Mouse (Mus musculus): ENCODE measurements around the gene Nupr1l. TPM values are rescaled to one million over a fixed set of nuclear protein-coding genes. Genes with fewer than 3 reads are reported as not detected.
"Not testable (repeated sequence)": the region's sequence is repeated elsewhere in the genome, so short reads cannot be mapped to it uniquely, and the experiment has no call there.

Gene Nupr1l
- polyA plus RNA-seq, 1 experiment from 2014 or later: 3.8 TPM

- no peaks in the 10 kb centered on the region for H3K27me3 ChIP-seq (ENCODE audit: control insufficient read depth, insufficient read depth, low read length)
- H3K4me2 ChIP-seq (replicated peaks): no peak overlapping the region
- no peaks in the 10 kb centered on the region for H3K4me1 ChIP-seq (replicated peaks; ENCODE audit: control insufficient read depth, insufficient read depth, low read length)
- no peak for ATAC-seq (ENCODE audit: low FRiP score)
- no peak overlapping the region for H3K27ac ChIP-seq
- no peak overlapping the region for H3K9ac ChIP-seq
- DNase-seq (ENCODE audit: low spot score): no peak
- H3K9me3 ChIP-seq (ENCODE audit: control insufficient read depth, low read length): no peaks in the 10 kb centered on the region
- H3K36me3 ChIP-seq (replicated peaks; ENCODE audit: control insufficient read depth, insufficient read depth): no peaks in the 10 kb centered on the region
- no peak overlapping the region for H3K4me3 ChIP-seq (replicated peaks; ENCODE audit: low read length)
- 45% methylated on average over 9 of the region's 9 CpGs for WGBS
Measured at GRCm38 (mm10) chr5:129929924-129930855, 21.9 kb downstream of the Nupr1l start.

- DNase-seq (ENCODE audit: low spot score): no peak
- Histone ChIP-seq H3K4me1 (replicated peaks; ENCODE audit: control insufficient read depth, insufficient read depth, low read length) (no peaks in the 10 kb centered on the region), H3K27ac (no peak overlapping the region), H3K36me3 (replicated peaks; ENCODE audit: control insufficient read depth, insufficient read depth) (no peaks in the 10 kb centered on the region), H3K27me3 (ENCODE audit: control insufficient read depth, insufficient read depth, low read length) (no peaks in the 10 kb centered on the region), H3K9ac (no peak overlapping the region), H3K9me3 (ENCODE audit: control insufficient read depth, low read length) (no peaks in the 10 kb centered on the region), H3K4me2 (replicated peaks) (no peak overlapping the region), H3K4me3 (replicated peaks; ENCODE audit: low read length) (no peak overlapping the region)
- WGBS: 45% methylated on average over 4 of the region's 4 CpGs
- ATAC-seq (ENCODE audit: low FRiP score): no peak
Measured at GRCm38 (mm10) chr5:129936941-129937340, 28.6 kb downstream of the Nupr1l start.

GRCm38 (mm10) chr5:129940281-129940680 is 31.9 kb downstream of the Nupr1l start:
- ATAC-seq (ENCODE audit: low FRiP score): no peak
- H3K36me3 ChIP-seq (replicated peaks; ENCODE audit: control insufficient read depth, insufficient read depth): no peaks in the 10 kb centered on the region; the same call in 1 of the 2 replicates
- WGBS: 73% methylated on average over 2 of the region's 2 CpGs
- H3K9me3 ChIP-seq (ENCODE audit: control insufficient read depth, low read length): no peaks in the 10 kb centered on the region
- no peak overlapping the region for H3K9ac ChIP-seq
- H3K4me2 ChIP-seq (replicated peaks): no peak overlapping the region
- peaks cover 6% of the 10 kb centered on the region for H3K4me1 ChIP-seq (replicated peaks; ENCODE audit: control insufficient read depth, insufficient read depth, low read length)
- H3K4me3 ChIP-seq (replicated peaks; ENCODE audit: low read length): no peak overlapping the region
- no peaks in the 10 kb centered on the region for H3K27me3 ChIP-seq (ENCODE audit: control insufficient read depth, insufficient read depth, low read length)
- no peak overlapping the region for H3K27ac ChIP-seq
- no peak for DNase-seq (ENCODE audit: low spot score)

GRCm38 (mm10) chr5:129940736-129941494 is 32.6 kb downstream of the Nupr1l start:
- peaks cover 6% of the 10 kb centered on the region for H3K4me1 ChIP-seq (replicated peaks; ENCODE audit: control insufficient read depth, insufficient read depth, low read length)
- H3K4me3 ChIP-seq (replicated peaks; ENCODE audit: low read length): peak overlapping the region; percentile 85
- H3K4me2 ChIP-seq (replicated peaks): peak overlapping the region; percentile 48
- WGBS: 10% methylated on average over 9 of the region's 9 CpGs
- ATAC-seq (ENCODE audit: low FRiP score): no peak; the same call in 1 of the 2 replicates
- peak overlapping the region; percentile 48 for H3K9ac ChIP-seq
- no peaks in the 10 kb centered on the region for H3K9me3 ChIP-seq (ENCODE audit: control insufficient read depth, low read length)
- H3K27ac ChIP-seq: peak overlapping the region; percentile 66
- no peaks in the 10 kb centered on the region; the same call in 1 of the 2 replicates for H3K36me3 ChIP-seq (replicated peaks; ENCODE audit: control insufficient read depth, insufficient read depth)
- peak; percentile 28 for DNase-seq (ENCODE audit: low spot score)
- H3K27me3 ChIP-seq (ENCODE audit: control insufficient read depth, insufficient read depth, low read length): no peaks in the 10 kb centered on the region

GRCm38 (mm10) chr5:129941495-129942045 is 33.2 kb downstream of the Nupr1l start, which contains the start of gene Vkorc1l1:
Gene Vkorc1l1, plus strand, starts transcription at chr5:129941970.
- peak within 1 kb of the TSS; percentile 66 for H3K27ac ChIP-seq
- no peaks in the 10 kb centered on the region for H3K27me3 ChIP-seq (ENCODE audit: control insufficient read depth, insufficient read depth, low read length)
- peak within 1 kb of the TSS; percentile 87 for H3K9ac ChIP-seq
- peak within 1 kb of the TSS; percentile 85 for H3K4me3 ChIP-seq (replicated peaks; ENCODE audit: low read length)
- no peaks in the 10 kb centered on the region; the same call in 1 of the 2 replicates for H3K36me3 ChIP-seq (replicated peaks; ENCODE audit: control insufficient read depth, insufficient read depth)
- H3K4me2 ChIP-seq (replicated peaks): peak within 1 kb of the TSS; percentile 80
- DNase-seq (ENCODE audit: low spot score) (peak; percentile 99), ATAC-seq (ENCODE audit: low FRiP score) (peak; percentile 96)
- H3K4me1 ChIP-seq (replicated peaks; ENCODE audit: control insufficient read depth, insufficient read depth, low read length): peaks cover 6% of the 10 kb centered on the region
- no peaks in the 10 kb centered on the region for H3K9me3 ChIP-seq (ENCODE audit: control insufficient read depth, low read length)
- WGBS: under 1% methylated on average over 57 of the region's 59 CpGs

- H3K36me3 ChIP-seq (replicated peaks; ENCODE audit: control insufficient read depth, insufficient read depth); H3K9me3 ChIP-seq (ENCODE audit: control insufficient read depth, low read length); H3K4me1 ChIP-seq (replicated peaks; ENCODE audit: control insufficient read depth, insufficient read depth, low read length); H3K27me3 ChIP-seq (ENCODE audit: control insufficient read depth, insufficient read depth, low read length): not testable (repeated sequence)
- WGBS: under 1% methylated on average over 33 of the region's 82 CpGs
- ATAC-seq (ENCODE audit: low FRiP score) (peak; percentile 61), DNase-seq (ENCODE audit: low spot score) (peak; percentile 34)
- Histone ChIP-seq H3K4me3 (replicated peaks; ENCODE audit: low read length) (peak overlapping the region; percentile 85), H3K9ac (peak overlapping the region; percentile 87), H3K4me2 (replicated peaks) (peak overlapping the region; percentile 80), H3K27ac (peak overlapping the region; percentile 57)
Measured at GRCm38 (mm10) chr5:129942073-129942939, 34.0 kb downstream of the Nupr1l start.

- WGBS: 90% methylated on average over 1 of the region's 1 CpGs
- no peaks in the 10 kb centered on the region for H3K27me3 ChIP-seq (ENCODE audit: control insufficient read depth, insufficient read depth, low read length)
- 0 out of 2 replicates have a peak overlapping the region, but pooled peaks have one; percentile 2 for H3K4me2 ChIP-seq (replicated peaks)
- peaks cover 6% of the 10 kb centered on the region for H3K4me1 ChIP-seq (replicated peaks; ENCODE audit: control insufficient read depth, insufficient read depth, low read length)
- no peaks in the 10 kb centered on the region for H3K9me3 ChIP-seq (ENCODE audit: control insufficient read depth, low read length)
- H3K9ac ChIP-seq: no peak overlapping the region
- ATAC-seq (ENCODE audit: low FRiP score) (no peak), DNase-seq (ENCODE audit: low spot score) (no peak)
- no peak overlapping the region for H3K27ac ChIP-seq
- H3K4me3 ChIP-seq (replicated peaks; ENCODE audit: low read length): no peak overlapping the region
- H3K36me3 ChIP-seq (replicated peaks; ENCODE audit: control insufficient read depth, insufficient read depth): no peaks in the 10 kb centered on the region; the same call in 1 of the 2 replicates
Measured at GRCm38 (mm10) chr5:129943402-129943801, 35.1 kb downstream of the Nupr1l start.

GRCm38 (mm10) chr5:129947528-129948033 is 39.2 kb downstream of the Nupr1l start:
- H3K4me2 ChIP-seq (replicated peaks): no peak overlapping the region
- H3K9ac ChIP-seq: no peak overlapping the region
- DNase-seq (ENCODE audit: low spot score) (no peak), ATAC-seq (ENCODE audit: low FRiP score) (no peak)
- H3K27me3 ChIP-seq (ENCODE audit: control insufficient read depth, insufficient read depth, low read length): no peaks in the 10 kb centered on the region
- no peaks in the 10 kb centered on the region; the same call in 1 of the 2 replicates for H3K36me3 ChIP-seq (replicated peaks; ENCODE audit: control insufficient read depth, insufficient read depth)
- H3K9me3 ChIP-seq (ENCODE audit: control insufficient read depth, low read length): no peaks in the 10 kb centered on the region
- 89% methylated on average over 2 of the region's 2 CpGs for WGBS
- no peak overlapping the region for H3K27ac ChIP-seq
- peaks cover 6% of the 10 kb centered on the region for H3K4me1 ChIP-seq (replicated peaks; ENCODE audit: control insufficient read depth, insufficient read depth, low read length)
- H3K4me3 ChIP-seq (replicated peaks; ENCODE audit: low read length): no peak overlapping the region
